Mouse (Mus musculus): ENCODE measurements around the gene Cacng1. TPM values are rescaled to one million over a fixed set of nuclear protein-coding genes. Genes with fewer than 3 reads are reported as not detected.

Cacng1 gene
- total RNA-seq, 2 experiments from 2014 or later = not detected

- no peak for DNase-seq
Measured at GRCm38 (mm10) chr11:107707897-107708610, 8.3 kb downstream of the Cacng1 start.

DNA sequence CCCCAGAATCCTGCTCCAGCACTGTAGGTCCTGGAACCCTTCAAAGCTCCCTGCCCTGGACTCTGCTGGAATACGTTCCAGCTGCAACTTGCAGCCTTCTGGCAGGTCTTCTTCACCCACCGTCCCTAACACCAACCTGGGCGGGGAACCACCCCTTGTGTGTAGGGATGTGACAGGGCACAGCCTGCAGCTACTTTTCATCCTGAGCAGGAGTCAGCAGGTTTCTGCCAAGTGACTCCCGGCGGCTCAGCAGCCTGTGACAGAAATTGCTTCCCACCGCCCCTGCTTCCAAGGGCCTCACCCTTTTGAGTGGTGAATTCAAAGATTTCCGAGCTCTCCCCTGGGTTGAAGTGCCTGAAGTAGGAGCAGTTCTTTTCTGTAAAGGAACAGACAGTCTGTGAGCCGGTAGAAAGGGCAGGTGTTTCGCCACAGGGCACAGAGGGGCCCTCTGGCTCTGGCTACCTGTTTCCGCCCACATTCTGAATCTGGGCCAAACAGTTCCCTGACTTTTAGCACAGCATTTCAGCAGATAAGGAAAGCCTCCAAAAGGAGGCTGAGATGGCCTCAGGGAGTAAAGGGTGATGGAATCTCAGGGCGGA, 10.7 kb downstream of the Cacng1 start:
- DNase-seq = no peak

DNA sequence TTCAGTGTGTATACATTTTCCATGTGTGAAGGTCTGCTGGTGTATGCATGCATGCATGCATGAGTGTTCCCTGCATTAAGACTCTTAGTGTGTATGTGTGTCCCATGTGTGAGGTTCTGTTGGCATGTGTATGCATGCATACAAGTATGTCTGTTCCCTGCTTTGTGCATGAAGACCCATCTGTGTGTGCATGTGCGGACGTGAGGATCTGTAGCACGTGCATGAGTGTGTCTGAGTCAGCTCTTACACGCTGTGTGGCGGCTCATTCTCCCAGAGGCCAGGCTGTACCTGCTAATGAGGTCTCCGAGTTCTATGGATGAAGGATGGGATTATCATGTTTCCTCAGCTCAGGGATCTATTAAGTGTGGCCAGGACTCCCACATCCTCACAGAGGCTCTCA, 11.3 kb downstream of the Cacng1 start:
- DNase-seq = no peak

- no peak for DNase-seq
Measured at GRCm38 (mm10) chr11:107703272-107704134, 12.8 kb downstream of the Cacng1 start.

GRCm38 (mm10) chr11:107699967-107700366, 16.4 kb downstream of the Cacng1 start:
- no peak for DNase-seq

- DNase-seq = no peak
Measured at GRCm38 (mm10) chr11:107693338-107693737, 23.0 kb downstream of the Cacng1 start.

DNA sequence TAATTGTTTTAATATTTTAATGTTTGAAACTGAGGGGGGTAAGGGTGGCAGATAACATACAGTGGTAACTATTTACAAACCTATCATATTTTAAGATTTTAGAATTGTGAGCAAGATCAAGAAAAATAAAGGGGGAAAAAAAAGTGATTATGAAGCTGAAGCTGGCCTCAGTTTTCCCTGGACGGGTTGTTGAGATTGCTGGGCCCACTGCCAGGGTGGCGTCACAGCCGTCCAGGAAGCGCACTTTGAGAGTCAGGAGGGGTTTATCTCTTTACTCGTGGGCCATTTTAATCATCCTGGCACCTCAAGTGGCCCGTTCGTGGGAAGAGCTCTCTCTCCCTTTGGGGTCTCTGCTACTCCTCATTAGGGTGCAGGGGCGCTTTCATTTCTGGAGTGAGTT, 24.8 kb downstream of the Cacng1 start:
- DNase-seq = no peak

- DNase-seq = no peak
Measured at GRCm38 (mm10) chr11:107688480-107688879, 27.8 kb downstream of the Cacng1 start.

- no peak for DNase-seq
Measured at GRCm38 (mm10) chr11:107686290-107686689, 30.0 kb downstream of the Cacng1 start.

- no peak for DNase-seq
Measured at GRCm38 (mm10) chr11:107683544-107684465, 32.5 kb downstream of the Cacng1 start.

DNA sequence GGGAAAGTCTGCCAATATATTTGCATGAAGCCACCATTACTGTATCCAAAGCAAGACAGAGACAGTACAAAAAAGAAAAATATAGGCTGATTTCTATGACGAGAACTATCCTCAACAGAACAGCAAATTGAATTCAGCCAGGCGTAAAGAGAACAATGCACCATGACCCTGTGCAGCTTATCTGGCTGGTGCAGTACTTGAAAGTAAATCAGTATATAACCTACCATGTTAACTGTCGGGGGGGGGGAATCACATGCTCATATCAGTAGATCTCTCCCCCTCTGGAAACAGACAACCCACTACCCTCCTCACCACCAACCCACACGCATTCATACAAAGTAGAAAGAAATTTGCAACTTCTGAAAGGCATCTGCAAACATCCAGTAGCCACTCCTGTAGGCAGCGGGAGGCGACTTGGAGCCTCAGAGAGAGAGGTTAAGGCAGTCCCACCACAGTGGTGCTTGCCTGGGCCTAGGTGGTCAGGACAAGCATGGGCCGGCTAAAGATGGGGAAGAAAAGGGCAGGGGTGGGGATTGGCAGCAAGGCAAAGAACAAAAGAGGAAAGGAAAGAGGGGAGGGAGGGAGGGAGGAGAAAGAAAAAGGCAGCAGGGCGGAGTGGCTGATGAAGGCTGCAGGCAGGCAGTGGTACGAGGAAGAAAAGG, 33.5 kb downstream of the Cacng1 start:
- DNase-seq = no peak

DNA sequence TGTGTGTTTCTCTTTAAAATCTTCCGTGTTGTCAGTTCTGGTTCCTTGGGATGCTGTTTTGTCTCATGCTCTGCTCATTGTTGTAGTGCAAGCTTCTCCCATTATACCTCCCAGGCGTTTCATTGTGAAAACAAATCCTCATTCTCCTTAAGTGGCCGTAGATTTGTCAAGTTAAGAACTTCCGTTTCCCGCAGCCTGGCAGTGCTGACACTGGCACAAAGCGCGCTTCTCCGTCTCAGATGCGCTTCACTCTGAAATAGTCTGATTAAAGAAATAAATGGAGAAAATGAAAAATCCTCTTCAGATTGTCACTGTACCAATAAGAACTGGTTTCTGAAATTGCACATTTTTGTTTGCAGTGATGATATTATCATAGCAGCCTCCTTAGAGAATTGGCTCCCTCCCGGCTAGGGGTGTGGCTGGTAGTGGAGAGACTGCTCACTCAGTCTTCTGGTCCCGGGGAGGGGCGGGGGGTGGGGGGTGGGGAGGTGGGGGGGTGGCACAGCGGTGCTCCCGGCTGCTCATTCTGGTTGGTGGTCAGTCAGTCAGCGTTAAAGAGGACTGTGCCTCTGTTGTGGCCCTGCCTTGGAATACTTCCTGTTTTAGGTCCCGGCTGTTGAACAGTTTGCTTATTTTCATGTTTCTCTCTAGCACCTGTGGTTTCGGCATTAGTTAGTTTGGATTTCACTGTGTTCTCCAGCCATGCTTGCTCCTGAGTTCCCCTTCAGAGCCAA, 39.9 kb downstream of the Cacng1 start:
- DNase-seq = peak in 1 of 2 experiments; percentile 6

GRCm38 (mm10) chr11:107675246-107675645, 41.1 kb downstream of the Cacng1 start:
- DNase-seq = no peak

DNA sequence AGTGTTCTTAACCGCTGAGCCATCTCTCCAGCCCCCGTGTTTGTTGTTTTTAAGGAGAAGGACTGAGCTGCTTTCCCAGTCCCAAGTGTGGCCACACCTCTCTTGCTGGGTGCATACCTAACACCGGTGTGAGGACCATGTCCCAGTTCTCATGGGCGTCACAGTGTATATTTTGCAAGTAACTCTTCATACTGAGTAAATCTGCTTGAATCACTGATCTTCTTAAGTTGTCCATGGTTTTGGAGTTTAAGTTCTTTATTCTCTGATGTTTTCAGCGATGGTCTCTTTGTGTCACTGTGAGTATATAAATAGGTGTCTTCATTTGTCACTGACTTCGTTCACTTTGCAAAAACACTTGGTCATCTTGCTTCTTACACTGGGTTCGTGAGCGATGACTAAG, 41.7 kb downstream of the Cacng1 start:
- no peak for DNase-seq

GRCm38 (mm10) chr11:107674006-107674405, 42.3 kb downstream of the Cacng1 start:
- no peak for DNase-seq

- DNase-seq = no peak
Measured at GRCm38 (mm10) chr11:107668977-107669376, 47.3 kb downstream of the Cacng1 start.

GRCm38 (mm10) chr11:107668223-107668622, 48.1 kb downstream of the Cacng1 start:
- DNase-seq = no peak

DNA sequence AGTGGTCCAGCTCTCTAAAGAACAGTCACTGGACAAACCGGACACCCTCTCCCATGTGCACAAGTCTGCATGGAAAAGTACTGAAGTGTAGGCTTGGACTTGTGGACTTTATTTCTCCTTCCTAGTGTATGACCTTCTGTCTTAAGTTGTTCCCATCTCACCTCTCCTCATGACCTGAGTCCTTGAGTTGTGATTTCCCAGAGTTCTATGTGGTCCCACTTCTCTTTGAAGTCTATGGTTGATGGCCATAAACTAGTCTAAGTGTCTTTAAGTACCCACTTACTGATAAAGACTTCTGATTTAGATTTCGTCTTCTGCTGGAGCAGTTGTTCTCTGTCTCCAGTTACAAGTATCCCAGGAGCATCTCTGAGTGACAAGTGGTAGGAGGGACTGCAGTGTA, 48.8 kb downstream of the Cacng1 start:
- DNase-seq = no peak

DNA sequence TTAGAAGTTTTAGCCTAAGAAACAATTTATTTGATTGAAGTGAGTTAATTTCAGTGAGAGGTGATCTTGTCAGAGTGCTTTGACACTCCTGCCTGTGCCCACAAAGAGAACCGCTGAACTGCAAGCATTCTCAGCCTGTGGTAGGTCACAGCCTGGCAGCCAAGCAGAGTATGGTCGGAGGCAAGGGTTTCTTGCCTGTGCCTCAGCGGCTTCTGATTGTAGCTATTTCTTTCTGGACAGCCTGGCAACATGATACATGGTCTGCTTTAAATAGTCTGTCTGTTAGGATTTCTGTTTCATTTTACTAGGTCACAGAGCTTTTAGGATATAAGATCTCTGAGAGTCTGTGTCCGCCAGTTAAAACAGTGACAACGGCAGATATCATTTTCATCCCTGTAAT, 53.7 kb downstream of the Cacng1 start:
- no peak for DNase-seq

- no peak for DNase-seq
Measured at GRCm38 (mm10) chr11:107660452-107660851, 55.9 kb downstream of the Cacng1 start.

DNA sequence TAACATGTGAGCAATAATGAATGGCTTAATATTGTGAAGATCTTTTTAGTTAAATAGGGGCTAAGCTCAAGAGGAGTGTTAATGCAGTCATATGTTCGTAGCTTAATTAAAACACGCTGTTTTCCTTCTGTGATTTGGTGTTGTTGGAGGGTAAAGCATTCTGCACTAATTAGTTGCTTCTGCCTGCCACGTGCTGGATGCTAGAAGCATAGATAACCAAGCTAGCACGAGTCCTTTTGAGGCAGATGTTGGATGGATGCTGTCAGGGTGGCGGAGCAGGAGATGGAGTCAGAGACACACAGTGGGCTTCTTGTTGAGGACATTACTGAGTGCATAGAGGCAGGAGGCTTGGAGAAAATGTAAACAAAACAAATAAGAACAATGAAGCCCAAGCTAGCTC, 59.2 kb downstream of the Cacng1 start:
- no peak for DNase-seq
